In the genomic region with DNA sequence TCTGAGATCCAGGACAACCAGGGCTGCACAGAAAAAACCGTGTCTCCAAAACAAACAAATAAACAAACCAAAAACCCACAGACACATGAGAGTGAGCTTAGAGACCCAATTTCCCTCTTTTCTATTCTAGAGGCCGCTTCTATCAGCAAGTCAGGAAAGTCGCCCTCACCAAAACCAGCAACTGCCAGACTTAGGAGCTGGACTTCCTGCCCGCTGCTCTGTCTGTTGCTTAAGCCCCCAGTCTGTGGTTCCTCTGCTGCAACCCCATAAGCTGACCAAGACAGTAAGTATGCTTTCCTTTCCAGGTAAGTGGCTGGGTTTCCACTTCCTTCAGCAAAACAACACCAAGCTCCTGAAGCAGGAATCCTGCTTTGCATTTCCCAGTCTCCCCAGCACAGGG, we compare ENCODE assay signal across 1 mouse cellular context.
TF ChIP-seq lines count a peak whose summit lies in the region.

No protein-coding gene starts in this region.

TF ChIP-seq in MEL, 35 proteins besides CTCF, POLR2A, EP300 and RAD21 (continued from another document):
- TF ChIP-seq POLR2AphosphoS5 (IDR thresholded peaks at IDR 0.05; ENCODE audit: borderline replicate concordance, low read depth, low read length) (no peak), E2F4 (IDR thresholded peaks at IDR 0.05; ENCODE audit: borderline replicate concordance, low read depth, low read length) (no peak), SIN3A (IDR thresholded peaks at IDR 0.05; ENCODE audit: low read length) (no peak), TBP (IDR thresholded peaks at IDR 0.05; ENCODE audit: low read depth, low read length) (no peak), GATA1 (IDR thresholded peaks at IDR 0.05; ENCODE audit: low read depth, low read length) (no peak), MYC (IDR thresholded peaks at IDR 0.05; ENCODE audit: low read depth, low read length) (no peak)
